Mouse (Mus musculus): ENCODE measurements at regions not wholly inside any gene's neighbourhood (a gene's known extent, or its start where the extent isn't known, plus 50 kb on each side); places are given as distances from the start of the nearest gene placed in this dataset.

DNA sequence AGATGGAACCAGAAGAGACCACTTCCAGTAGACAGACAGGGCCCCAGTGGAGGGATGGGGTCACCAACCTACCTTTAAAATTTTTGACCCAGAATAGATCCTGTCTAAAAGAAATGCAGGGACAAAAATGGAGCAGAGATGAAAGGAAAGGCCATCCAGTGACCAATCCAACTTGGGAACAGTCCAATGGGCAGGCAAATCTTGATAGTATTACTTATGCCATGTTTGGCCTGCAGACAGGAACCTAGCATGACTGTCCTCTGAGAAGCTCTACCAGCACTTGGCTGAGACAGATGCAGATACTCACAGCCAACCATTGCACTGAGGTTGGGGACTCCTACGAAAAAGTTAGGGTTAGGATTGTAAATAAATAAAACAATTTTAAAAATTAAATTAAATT lies 1815.4 kb upstream of the Lrrc6 start:
- no peak for TF ChIP-seq ZC3H11A (IDR thresholded peaks at IDR 0.05; ENCODE audit: borderline replicate concordance, low read depth, low read length)
- no peak for TF ChIP-seq HCFC1 (IDR thresholded peaks at IDR 0.05; ENCODE audit: borderline replicate concordance, insufficient read depth, low read length)
- no peak for TF ChIP-seq ZNF384 (IDR thresholded peaks at IDR 0.05; ENCODE audit: low read depth, low read length)
